Comparison of ENCODE assay signal across 22 mouse cellular contexts in the genomic region with DNA sequence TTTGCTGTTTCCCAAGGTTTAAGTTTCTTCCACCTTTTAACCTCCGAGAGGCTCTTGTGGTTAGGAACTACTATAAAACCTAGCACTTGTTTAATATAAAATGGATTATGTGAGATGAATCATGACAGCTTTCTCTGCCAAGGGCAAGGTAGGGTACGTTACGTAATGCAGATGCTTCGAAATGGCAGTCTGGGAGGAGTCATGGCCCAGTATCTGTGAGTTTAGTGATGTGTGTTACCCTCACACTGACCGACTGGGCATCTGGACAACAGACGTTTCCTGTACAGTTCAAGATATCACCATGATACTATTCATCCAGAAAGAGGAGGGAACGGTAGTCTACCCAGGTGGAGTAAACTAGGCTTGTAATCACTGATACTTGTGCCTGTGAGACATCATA.
A peak's percentile ranks its signal among the peaks of the same experiment; 100 is the strongest.
DNase-seq lines count a peak whose midpoint lies in the region; ATAC-seq and TF ChIP-seq lines count a peak whose summit lies in the region.
"Had no signal": no experiment of that assay in that cellular context is flagged by ENCODE, and none has a peak within 500 bp of the region (broad histone marks: within the 10 kb centered on the region; RNA-seq: fewer than 3 reads in every experiment).

No protein-coding gene starts in this region.

- H3K4me1 ChIP-seq in midbrain, embryonic 11.5 days (ENCODE audit: control insufficient read depth, insufficient read depth, low read length), result no peaks in the 10 kb centered on the region
- H3K4me1 ChIP-seq in midbrain, postnatal 0 days (ENCODE audit: insufficient read depth, low read length), result no peaks in the 10 kb centered on the region
- 0 out of 2 replicates have a peak, but pooled peaks cover 2% of the 10 kb centered on the region for H3K4me1 ChIP-seq in kidney, embryonic 16.5 days (ENCODE audit: insufficient read depth, low read length)
- 0 out of 2 replicates have a peak, but pooled peaks cover 2% of the 10 kb centered on the region for H3K4me1 ChIP-seq in cerebellum, adult 2 months (ENCODE audit: control insufficient read depth, insufficient read depth, low read length)
- H3K4me1 ChIP-seq: heart, embryonic 10.5 days; heart, embryonic 15.5 days had no signal

- DNase-seq in midbrain, embryonic 11.5 days (ENCODE audit: low spot score, missing footprints), result peak; percentile 70
- DNase-seq in midbrain, postnatal 0 days (ENCODE audit: low spot score), result no peak
- DNase-seq in embryo, embryonic 10 days (ENCODE audit: low spot score), result peak; percentile 31
- peak; percentile 12 for DNase-seq in embryo, embryonic 9.5 days (ENCODE audit: extremely low spot score)
- DNase-seq in cerebellum, adult 2 months, result no peak
- no peak for DNase-seq in right cerebral cortex, postnatal 10 days (ENCODE audit: low spot score in 2 of 2)
- DNase-seq: adrenal gland, adult 8-10 months; cerebellum, adult 11 months; cerebellum, adult 9-10 months; cerebellum, postnatal 25 days; gastrocnemius, postnatal 10 days; heart, adult 18-20 months; heart, postnatal 14 days had no signal

- no peak for ATAC-seq in midbrain, embryonic 11.5 days (ENCODE audit: low FRiP score)
- ATAC-seq in midbrain, postnatal 0 days (ENCODE audit: low FRiP score), result no peak
- no peak for ATAC-seq in kidney, embryonic 16.5 days (ENCODE audit: low FRiP score, low TSS enrichment)
- ATAC-seq: forebrain, embryonic 15.5 days; hindbrain, postnatal 0 days had no signal

- no peaks in the 10 kb centered on the region for H3K36me3 ChIP-seq in midbrain, embryonic 11.5 days (ENCODE audit: control insufficient read depth, insufficient read depth, low read length)
- no peaks in the 10 kb centered on the region for H3K36me3 ChIP-seq in midbrain, postnatal 0 days (ENCODE audit: insufficient read depth, low read length)
- H3K36me3 ChIP-seq in kidney, embryonic 16.5 days (ENCODE audit: insufficient read depth, low read length), result no peaks in the 10 kb centered on the region
- H3K36me3 ChIP-seq: embryonic facial prominence, embryonic 15.5 days; forebrain, embryonic 15.5 days; heart, embryonic 10.5 days; heart, embryonic 15.5 days; hindbrain, embryonic 13.5 days had no signal

- H3K4me3 ChIP-seq in midbrain, embryonic 11.5 days (ENCODE audit: low read depth, low read length), result no peak overlapping the region
- H3K4me3 ChIP-seq in midbrain, postnatal 0 days (ENCODE audit: low read depth, low read length), result no peak overlapping the region
- no peak overlapping the region for H3K4me3 ChIP-seq in kidney, embryonic 16.5 days (ENCODE audit: low read length)
- no peak overlapping the region for H3K4me3 ChIP-seq in cerebellum, adult 2 months (replicated peaks; ENCODE audit: insufficient read depth, low read depth, low read length)
- H3K4me3 ChIP-seq: embryonic facial prominence, embryonic 15.5 days; erythroblast, embryonic 14.5 days; forebrain, embryonic 15.5 days; heart, embryonic 10.5 days; heart, embryonic 15.5 days; hindbrain, embryonic 13.5 days had no signal

- no peak for TF ChIP-seq POLR2A in cerebellum, adult 2 months (IDR thresholded peaks at IDR 0.05; ENCODE audit: borderline replicate concordance, insufficient read depth, low read length)

- no peak overlapping the region for H3K9ac ChIP-seq in midbrain, embryonic 11.5 days (ENCODE audit: low read length)
- no peak overlapping the region for H3K9ac ChIP-seq in midbrain, postnatal 0 days (replicated peaks; ENCODE audit: low read length, poor library complexity, severe bottlenecking)
- no peak overlapping the region for H3K9ac ChIP-seq in kidney, embryonic 16.5 days (replicated peaks; ENCODE audit: low read length)
- H3K9ac ChIP-seq: embryonic facial prominence, embryonic 15.5 days; forebrain, embryonic 15.5 days; heart, embryonic 15.5 days; hindbrain, embryonic 13.5 days had no signal

- H3K27me3 ChIP-seq in midbrain, embryonic 11.5 days (ENCODE audit: control insufficient read depth, insufficient read depth, low read length), result no peaks in the 10 kb centered on the region
- no peaks in the 10 kb centered on the region for H3K27me3 ChIP-seq in midbrain, postnatal 0 days (ENCODE audit: insufficient read depth, low read length)
- H3K27me3 ChIP-seq in kidney, embryonic 16.5 days (ENCODE audit: insufficient read depth, low read length), result no peaks in the 10 kb centered on the region
- H3K27me3 ChIP-seq in cerebellum, adult 2 months (ENCODE audit: control insufficient read depth, insufficient read depth, low read length), result no peaks in the 10 kb centered on the region
- H3K27me3 ChIP-seq: CH12.LX; embryonic facial prominence, embryonic 15.5 days; forebrain, embryonic 15.5 days; heart, embryonic 15.5 days; hindbrain, embryonic 13.5 days had no signal

- no peak overlapping the region for H3K4me2 ChIP-seq in midbrain, embryonic 11.5 days
- H3K4me2 ChIP-seq in midbrain, postnatal 0 days (ENCODE audit: low read depth, low read length, poor library complexity, severe bottlenecking), result no peak overlapping the region
- no peak overlapping the region for H3K4me2 ChIP-seq in kidney, embryonic 16.5 days (replicated peaks; ENCODE audit: low read depth, low read length)
- H3K4me2 ChIP-seq: embryonic facial prominence, embryonic 15.5 days; forebrain, embryonic 15.5 days; heart, embryonic 15.5 days; hindbrain, embryonic 13.5 days had no signal

- no peak for TF ChIP-seq CTCF in midbrain, postnatal 0 days (IDR thresholded peaks at IDR 0.05)
- no peak for TF ChIP-seq CTCF in cerebellum, adult 2 months (IDR thresholded peaks at IDR 0.05; ENCODE audit: borderline replicate concordance, insufficient read depth, low read depth, low read length)

- WGBS in midbrain, embryonic 11.5 days, result 85% methylated on average over 7 of the region's 7 CpGs
- WGBS in midbrain, postnatal 0 days, result 81% methylated on average over 7 of the region's 7 CpGs
- WGBS in kidney, embryonic 16.5 days, result 70% methylated on average over 7 of the region's 7 CpGs
- WGBS in cerebellum, adult 2 months, result 92% methylated on average over 7 of the region's 7 CpGs

- no peak overlapping the region for H3K27ac ChIP-seq in midbrain, embryonic 11.5 days (ENCODE audit: low read depth, low read length)
- no peak overlapping the region for H3K27ac ChIP-seq in midbrain, postnatal 0 days (ENCODE audit: low read depth, low read length)
- H3K27ac ChIP-seq in kidney, embryonic 16.5 days (ENCODE audit: low read length), result no peak overlapping the region
- no peak overlapping the region for H3K27ac ChIP-seq in cerebellum, adult 2 months (ENCODE audit: insufficient read depth, low read length)
- H3K27ac ChIP-seq: embryonic facial prominence, embryonic 15.5 days; forebrain, embryonic 15.5 days; heart, embryonic 10.5 days; heart, embryonic 15.5 days; hindbrain, embryonic 13.5 days; hindbrain, postnatal 0 days had no signal

- no peaks in the 10 kb centered on the region for H3K9me3 ChIP-seq in midbrain, embryonic 11.5 days (ENCODE audit: control insufficient read depth, low read length)
- H3K9me3 ChIP-seq in midbrain, postnatal 0 days (ENCODE audit: low read length), result no peaks in the 10 kb centered on the region
- no peaks in the 10 kb centered on the region for H3K9me3 ChIP-seq in kidney, embryonic 16.5 days (ENCODE audit: low read length)
- H3K9me3 ChIP-seq: embryonic facial prominence, embryonic 15.5 days; forebrain, embryonic 15.5 days; heart, embryonic 10.5 days; heart, embryonic 15.5 days; hindbrain, embryonic 13.5 days had no signal

Comparison
In these comparisons a context has a peak if more than half of its experiments do, and no peak if none do; other contexts are left out.
1. DNase-seq: peak in midbrain, embryonic 11.5 days (single experiment), embryo, embryonic 10 days (single experiment) and embryo, embryonic 9.5 days (single experiment); none in midbrain, postnatal 0 days (single experiment), cerebellum, adult 2 months (0 of 2) and right cerebral cortex, postnatal 10 days (0 of 2).